Mouse (Mus musculus) ES-E14 (cell line): Measurements from ENCODE around the gene Aff1. TPM values are rescaled to one million over a fixed set of nuclear protein-coding genes. Genes with fewer than 3 reads are reported as not detected.
A peak's percentile ranks its signal among the peaks of the same experiment; 100 is the strongest.

Source experiments
- DNase-seq: peaks from one replicate; pipeline ENCODE4 v3.0.0-alpha.2; 2013; ENCODE audit warnings: low read depth, low spot score
- H3K27ac ChIP-seq: 2 replicates; pipeline ENCODE4 v1.5.1; 2012; ENCODE audit warnings: low read depth, mild to moderate bottlenecking, low read length, moderate library complexity, mixed read lengths; ENCODE audit not compliant: poor library complexity, insufficient read depth, severe bottlenecking
- H3K36me3 ChIP-seq: 2 replicates; pipeline ENCODE4 v1.6.1; 2012; ENCODE audit warnings: mild to moderate bottlenecking, low read length, moderate library complexity, mixed read lengths; ENCODE audit not compliant: control insufficient read depth, poor library complexity, insufficient read depth, severe bottlenecking
- H3K4me1 ChIP-seq, 2 experiments: fragments of 150-350 bp in 1 of 2; sonication (generic) in 1 of 2; 2 replicates each; pipeline ENCODE4 v1.6.1; 2012; ENCODE audit warnings: low read length in 2 of 2, mild to moderate bottlenecking in 1 of 2, mixed read lengths in 1 of 2; ENCODE audit not compliant: control insufficient read depth in 2 of 2, insufficient read depth in 2 of 2, poor library complexity in 1 of 2
- H3K4me3 ChIP-seq, 2 experiments: fragments of 150-350 bp in 1 of 2; sonication (generic) in 1 of 2; 2 replicates each; pipeline ENCODE4 v1.5.1; 2012; ENCODE audit warnings: low read length in 2 of 2, low read depth in 1 of 2, mild to moderate bottlenecking in 1 of 2, mixed read lengths in 1 of 2; ENCODE audit not compliant: insufficient read depth in 1 of 2, poor library complexity in 1 of 2, severe bottlenecking in 1 of 2
- H3K9ac ChIP-seq: 2 replicates; pipeline ENCODE4 v1.6.1; 2012; ENCODE audit warnings: low read depth, mild to moderate bottlenecking, low read length, mixed read lengths; ENCODE audit not compliant: poor library complexity, insufficient read depth, severe bottlenecking
- H3K9me3 ChIP-seq: fragments of 150-350 bp; sonication (generic); 2 replicates; pipeline ENCODE4 v1.6.1; 2012; ENCODE audit warnings: low read depth, mild to moderate bottlenecking, low read length; ENCODE audit not compliant: control insufficient read depth, insufficient read depth
- CHD2 ChIP-seq: IDR thresholded peaks from 2 replicates; pipeline ENCODE4 v1.6.1; 2014; ENCODE audit warnings: mild to moderate bottlenecking, low read depth, low read length, inconsistent platforms
- HCFC1 ChIP-seq: IDR thresholded peaks from 2 replicates; pipeline ENCODE4 v1.6.1; 2012; ENCODE audit warnings: low read length, inconsistent platforms, borderline replicate concordance; ENCODE audit not compliant: insufficient read depth
- MAFK ChIP-seq: IDR thresholded peaks from 2 replicates; pipeline ENCODE4 v1.6.1; 2014; ENCODE audit warnings: mild to moderate bottlenecking, low read depth, low read length, inconsistent platforms; ENCODE audit not compliant: insufficient read depth
- ZC3H11A ChIP-seq: IDR thresholded peaks from 2 replicates; pipeline ENCODE4 v1.6.1; 2012; ENCODE audit warnings: low read depth, mild to moderate bottlenecking, inconsistent platforms, low read length, borderline replicate concordance
- ZNF384 ChIP-seq: IDR thresholded peaks from 2 replicates; pipeline ENCODE4 v1.6.1; 2012; ENCODE audit warnings: low read depth, low read length, inconsistent platforms
- in situ Hi-C, 2 experiments: fragments of 600-800 bp; cut with MboI; formaldehyde crosslinking; loops; one replicate each; pipeline ENCODE4 v1.15.1; 2025; ENCODE audit warnings: low sequenced_read_pairs in 2 of 2, inconsistent platforms in 1 of 2; ENCODE audit not compliant: unreplicated experiment in 2 of 2
- total RNA-seq: library from RNA; depleted of rRNA; stranded (reverse); fragments of 300-350 nt; gene quantifications from 2 replicates; pipeline ENCODE4 v1.2.3, GENCODE M21; 2012

Aff1 gene
- total RNA-seq, 1 experiment, result 26.0 TPM

- no peak overlapping the region for H3K27ac ChIP-seq
- peaks cover under 1% of the 10 kb centered on the region; the same call in 1 of the 2 replicates for H3K36me3 ChIP-seq
- H3K4me3 ChIP-seq, result no peak overlapping the region
- no peak overlapping the region for H3K9ac ChIP-seq
- no peaks in the 10 kb centered on the region; a peak in 1 of 4 replicates for H3K4me1 ChIP-seq
- no peaks in the 10 kb centered on the region for H3K9me3 ChIP-seq
- TF ChIP-seq CHD2 (no peak), MAFK (no peak), ZNF384 (no peak), HCFC1 (no peak), ZC3H11A (no peak)
- no peak for DNase-seq
- in situ Hi-C loops, result no loop called here
These were observed 57.5 kb downstream of the Aff1 start for GRCm38 (mm10) chr5:103749465-103750285.

GRCm38 (mm10) chr5:103752665-103753510, 60.7 kb downstream of the Aff1 start:
- Histone ChIP-seq H3K9me3 (no peaks in the 10 kb centered on the region), H3K4me3 (peak overlapping the region; percentile 67 to 91), H3K9ac (peak overlapping the region; percentile 30), H3K27ac (no peak overlapping the region), H3K4me1 (peaks cover 6 to 12% of the 10 kb centered on the region in 2 experiments; a peak in 3 of 4 replicates), H3K36me3 (no peaks in the 10 kb centered on the region)
- no peak for DNase-seq
- in situ Hi-C loops, result no loop called here
- TF ChIP-seq HCFC1 (no peak), CHD2 (no peak), ZNF384 (no peak), MAFK (no peak), ZC3H11A (no peak)

- no peak for DNase-seq
- TF ChIP-seq HCFC1 (no peak; the same call in 1 of the 2 replicates), CHD2 (no peak), ZC3H11A (no peak)
- Histone ChIP-seq H3K9ac (peak overlapping the region; percentile 85), H3K9me3 (no peaks in the 10 kb centered on the region), H3K27ac (peak overlapping the region; percentile 78; the same call in 1 of the 2 replicates), H3K4me1 (peaks cover 6 to 17% of the 10 kb centered on the region in 2 experiments), H3K36me3 (no peaks in the 10 kb centered on the region), H3K4me3 (peak overlapping the region; percentile 76 to 91)
- in situ Hi-C loops, result no loop called here
These were observed 61.5 kb downstream of the Aff1 start for GRCm38 (mm10) chr5:103753511-103754329.

- H3K9me3 ChIP-seq, result no peaks in the 10 kb centered on the region
- peak overlapping the region; percentile 76 to 91 for H3K4me3 ChIP-seq
- peaks cover 9 to 22% of the 10 kb centered on the region in 2 experiments for H3K4me1 ChIP-seq
- no peak for TF ChIP-seq HCFC1
- TF ChIP-seq MAFK, result peak; percentile 90
- no peak for TF ChIP-seq ZC3H11A
- no peak for TF ChIP-seq CHD2
- no peaks in the 10 kb centered on the region for H3K36me3 ChIP-seq
- H3K27ac ChIP-seq, result peak overlapping the region; percentile 78; the same call in 1 of the 2 replicates
- DNase-seq, result no peak
- H3K9ac ChIP-seq, result peak overlapping the region; percentile 85
- in situ Hi-C loops, result no loop called here
These were observed 62.4 kb downstream of the Aff1 start for GRCm38 (mm10) chr5:103754330-103755134.
